Mouse (Mus musculus) adrenal gland, adult 18-20 months (tissue): ENCODE results near the gene Plxna1. TPM values are rescaled to one million over a fixed set of nuclear protein-coding genes. Genes with fewer than 3 reads are reported as not detected.
A peak's percentile ranks its signal among the peaks of the same experiment; 100 is the strongest.

Experiments
- DNase-seq, 2 experiments: peaks; one replicate each; pipeline ENCODE4 v3.0.0; 2021 to 2022; ENCODE audit warnings: low spot score in 2 of 2
- long read RNA-seq, 2 experiments: library from polyadenylated mRNA; stranded (forward); transcript quantifications; one replicate each; pipeline ENCODE4 v2.0.0; 2021
- total RNA-seq, 2 experiments: library from RNA; stranded (reverse); gene quantifications; 1 replicate in 1 of 2; 2 replicates in 1 of 2; pipeline ENCODE4 v1.2.3; 2021

Gene Plxna1
- total RNA-seq, result 10 to 100 TPM; 41.0 to 84.6 TPM
- long read RNA-seq, experiment 1, partial matches to known transcripts, result 4 of 6 reads
- long read RNA-seq, experiment 1, other reads (novel, unspliced or antisense), result 2 of 6 reads
- long read RNA-seq, experiment 2, partial matches to known transcripts, result 3 of 24 reads
- long read RNA-seq, experiment 2, other reads (novel, unspliced or antisense), result 21 of 24 reads

DNA sequence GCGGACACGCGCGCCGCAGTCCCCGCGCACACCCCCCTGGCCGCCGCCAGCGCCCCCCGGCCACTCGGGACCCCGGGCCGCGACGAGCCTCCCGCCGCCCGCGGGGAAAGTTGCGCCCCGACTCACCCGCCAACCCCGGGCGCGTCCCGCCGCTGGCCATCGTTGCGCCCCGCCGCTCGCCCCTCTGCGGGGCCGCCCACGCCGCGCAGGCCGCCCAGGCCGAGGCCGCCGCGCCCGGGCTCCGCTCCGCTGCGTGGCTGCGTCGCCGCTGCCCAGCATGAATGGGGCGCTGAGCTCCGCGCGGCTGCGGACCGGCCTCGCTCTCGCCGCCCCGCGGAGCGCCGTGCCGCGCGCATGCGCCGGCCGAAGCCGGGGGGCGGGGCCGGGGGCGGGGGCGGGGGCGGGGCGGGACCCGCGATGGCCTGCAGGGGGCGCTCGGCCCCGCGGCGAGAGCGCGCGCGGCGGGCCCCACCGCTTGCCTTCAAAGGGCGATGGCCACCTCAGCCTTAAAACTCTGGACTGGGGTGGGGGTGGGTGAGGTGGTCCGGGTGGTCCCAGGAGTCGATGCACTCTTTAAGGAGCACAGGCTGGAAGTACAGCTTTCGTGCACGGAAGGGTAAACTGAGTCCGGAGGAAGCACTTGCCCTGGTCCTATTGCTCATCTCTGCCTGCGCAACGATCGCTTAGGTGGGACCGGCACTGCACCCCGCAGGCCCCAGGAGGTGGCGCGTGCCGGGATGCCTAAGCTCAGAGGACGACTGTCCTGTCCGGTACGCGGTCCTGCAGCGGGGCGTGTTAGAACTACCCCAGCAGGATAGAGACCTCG, at the start of gene Plxna1:
Gene Plxna1 (minus strand): TSS at position 340 of the 826 bp plus-strand sequence.
- peak; percentile 65 to 76 for DNase-seq

DNA sequence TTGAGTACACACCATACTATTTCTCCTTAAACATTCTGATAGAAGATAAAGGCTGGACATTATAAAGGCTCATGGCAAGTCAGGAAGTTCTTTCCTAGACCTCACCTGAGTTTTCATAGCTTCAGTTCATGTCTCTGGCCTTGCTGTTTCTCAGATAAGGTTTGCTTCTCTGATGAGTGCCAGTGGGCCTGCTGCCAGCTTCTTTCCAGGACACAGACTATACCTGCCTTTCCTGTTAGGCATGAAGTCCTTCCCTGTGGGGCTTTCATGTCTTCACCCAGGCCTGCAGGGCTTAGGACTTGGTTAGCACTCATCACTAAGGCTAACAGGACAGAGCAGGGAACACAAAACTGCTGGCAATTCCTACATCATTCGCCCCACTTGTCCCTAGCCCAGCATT, 46.6 kb upstream of the Plxna1 start:
- DNase-seq, result no peak

DNA sequence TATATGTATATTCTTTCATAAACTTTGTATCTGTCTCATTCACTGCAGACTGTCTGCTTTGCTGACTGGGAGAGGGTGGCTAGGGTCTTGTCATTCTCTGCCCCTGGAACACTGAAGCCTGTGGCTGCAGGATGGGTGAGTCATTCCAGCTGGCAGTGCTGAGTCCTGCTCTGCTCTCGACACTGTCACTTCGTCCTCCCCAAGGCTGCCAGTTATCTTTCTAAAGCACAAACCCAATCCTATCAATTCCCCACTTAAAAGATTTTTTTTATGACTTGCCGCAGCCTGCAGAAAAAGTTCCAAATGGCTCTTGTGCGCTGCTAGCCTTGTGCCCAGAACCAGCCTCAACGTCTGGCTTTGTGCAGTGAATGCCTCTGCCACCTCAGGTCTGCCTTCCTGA, 45.8 kb upstream of the Plxna1 start:
- DNase-seq, result no peak

DNA sequence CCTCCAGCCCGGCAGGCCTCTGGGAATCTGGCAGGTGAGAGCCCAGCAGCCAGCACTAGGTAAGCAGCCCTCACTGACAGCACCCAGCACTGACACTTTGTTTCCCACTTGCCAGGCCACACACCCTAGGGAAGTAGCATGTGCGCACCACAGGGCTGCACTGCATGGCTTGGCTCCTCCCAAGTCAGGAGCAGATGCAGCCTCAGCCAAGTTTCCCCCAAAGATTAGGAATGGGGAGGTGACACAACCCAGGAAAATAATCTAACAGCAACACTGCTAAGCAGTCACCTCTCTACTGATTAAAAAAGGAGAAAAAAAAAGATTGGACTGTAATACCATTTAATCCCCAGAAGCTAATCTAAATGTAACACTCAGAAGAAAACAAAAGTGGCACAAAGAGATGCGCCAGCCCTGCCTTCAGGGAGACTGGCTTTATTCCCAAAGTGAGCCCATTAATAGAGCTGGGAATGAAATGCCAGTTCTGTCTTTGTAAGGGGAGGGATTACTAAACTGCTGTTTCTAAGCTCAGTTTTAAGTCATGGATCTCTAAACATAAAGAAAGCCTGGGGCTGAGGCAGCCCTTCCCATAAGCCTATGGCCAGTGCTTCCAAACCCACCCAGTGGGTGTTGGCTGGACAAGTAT, 44.9 kb upstream of the Plxna1 start:
- no peak for DNase-seq

DNA sequence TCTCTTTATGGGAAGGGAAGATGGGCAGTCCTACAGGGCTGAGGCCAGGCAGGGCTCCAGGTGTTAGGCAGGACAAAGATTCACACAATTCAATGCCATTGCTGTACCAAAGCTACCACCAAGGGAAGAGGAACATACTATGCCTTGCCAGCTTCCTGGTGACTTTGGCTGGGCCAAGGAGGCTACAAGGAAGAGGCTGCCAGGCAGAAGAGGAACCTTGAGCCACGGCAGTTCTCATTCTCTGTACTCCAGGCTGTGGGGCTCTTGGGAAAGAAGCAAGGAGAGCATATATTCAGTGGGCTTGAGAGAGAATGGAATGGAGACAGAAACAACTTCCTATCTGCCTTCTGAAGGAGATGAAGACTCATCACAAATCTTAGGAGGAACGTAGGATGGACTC, 42.5 kb upstream of the Plxna1 start:
- no peak for DNase-seq

DNA sequence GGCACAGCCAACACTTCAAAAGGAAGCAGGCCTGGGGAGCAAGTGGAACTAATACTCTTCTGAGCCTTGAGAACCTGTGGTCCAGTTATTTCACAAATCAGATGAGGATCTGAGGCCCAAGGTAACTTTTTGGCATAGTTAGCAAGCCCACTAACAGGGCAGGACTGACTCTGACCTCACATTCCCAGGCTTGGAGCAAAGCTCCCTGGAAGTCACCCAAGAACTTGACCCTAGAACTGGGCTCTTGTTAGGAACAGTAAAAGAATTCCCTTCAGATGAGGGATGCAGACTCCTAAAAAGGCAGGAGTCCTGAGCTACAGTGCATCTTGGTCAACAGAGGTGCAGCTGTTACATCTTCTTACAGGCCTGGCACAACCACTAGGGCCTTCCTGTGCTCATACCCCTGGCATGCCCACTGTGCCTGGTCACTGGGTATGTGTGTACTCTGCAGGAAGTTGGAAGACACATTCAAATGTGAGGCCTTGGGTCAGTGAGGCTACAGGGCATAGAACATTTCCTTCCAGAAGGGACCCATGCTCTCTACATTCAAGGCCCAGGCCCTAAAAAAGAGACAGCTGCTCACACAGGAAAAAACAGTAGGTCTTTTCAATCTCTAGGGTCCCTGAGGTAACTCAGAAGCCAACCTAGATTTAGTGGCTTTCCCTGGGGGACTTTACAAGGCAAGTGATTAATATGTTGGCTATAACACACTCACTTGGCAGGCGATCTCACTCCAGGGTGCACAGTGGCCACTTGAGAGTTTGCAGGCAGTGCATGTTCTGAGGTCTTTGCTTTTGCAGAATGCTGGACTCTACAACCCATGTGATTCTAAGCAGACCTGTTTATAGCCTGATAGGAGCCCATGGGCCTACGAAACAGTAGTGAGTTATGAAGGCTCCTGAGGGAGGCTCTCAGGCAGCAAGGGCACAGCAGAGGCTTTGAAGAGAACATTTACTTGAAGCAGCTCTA, 41.1 kb upstream of the Plxna1 start:
- DNase-seq, result no peak

DNA sequence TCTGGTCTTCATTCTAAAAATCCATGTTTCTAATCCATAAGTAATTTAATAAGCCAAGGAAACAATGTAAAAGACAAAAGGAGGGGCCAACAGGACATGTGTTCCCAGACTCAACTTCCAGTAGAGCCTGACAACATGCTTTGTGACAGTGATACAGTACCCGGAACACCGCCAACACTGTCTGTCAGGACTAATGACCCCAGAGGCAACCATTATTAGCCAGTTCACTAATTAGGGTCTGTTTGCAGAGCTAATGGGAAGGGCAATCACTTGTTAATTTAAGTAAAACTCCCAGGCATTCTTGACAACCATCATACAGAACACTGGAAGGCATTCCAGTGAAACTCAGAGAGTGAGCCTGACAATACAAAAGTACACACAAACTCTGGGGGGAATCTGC, 40.0 kb upstream of the Plxna1 start:
- DNase-seq, result no peak

DNA sequence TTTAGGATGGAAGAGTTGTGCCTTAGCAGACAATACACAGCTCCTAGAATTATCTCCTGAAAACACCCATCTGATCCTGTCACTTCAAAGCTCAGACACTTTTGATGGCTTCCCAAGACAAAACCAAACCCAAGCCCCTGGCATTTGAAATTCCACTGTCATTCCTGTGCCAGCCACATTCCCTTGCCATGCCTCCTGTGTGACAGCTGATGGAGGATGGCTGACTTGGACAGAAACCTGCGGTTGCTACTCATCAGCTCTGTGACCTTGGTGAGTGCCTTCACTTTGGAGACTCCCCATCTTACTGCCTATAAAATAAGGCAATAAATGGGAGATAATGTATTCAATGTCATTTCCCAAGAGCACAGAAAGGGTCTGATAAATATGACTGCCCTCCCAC, 37.1 kb upstream of the Plxna1 start:
- no peak for DNase-seq

DNA sequence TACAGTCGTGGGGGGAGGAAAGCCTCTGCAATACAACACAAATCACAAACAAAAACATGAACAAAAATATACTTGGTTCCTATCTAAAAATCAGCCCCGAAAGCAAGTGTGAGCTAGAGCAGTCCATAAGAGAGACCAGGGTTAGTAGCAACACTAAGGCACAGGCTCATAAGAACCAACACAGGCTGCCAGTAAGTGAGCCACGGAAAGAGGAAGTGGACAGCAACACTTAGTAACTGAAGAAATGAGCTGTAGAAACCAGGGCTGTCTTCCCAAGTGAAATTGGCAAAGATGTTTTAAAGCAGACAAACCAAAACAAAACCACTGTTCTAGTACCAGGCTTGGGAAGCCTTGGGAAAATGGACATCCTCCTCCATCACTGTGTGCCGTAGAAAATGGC, 35.5 kb upstream of the Plxna1 start:
- DNase-seq, result no peak

DNA sequence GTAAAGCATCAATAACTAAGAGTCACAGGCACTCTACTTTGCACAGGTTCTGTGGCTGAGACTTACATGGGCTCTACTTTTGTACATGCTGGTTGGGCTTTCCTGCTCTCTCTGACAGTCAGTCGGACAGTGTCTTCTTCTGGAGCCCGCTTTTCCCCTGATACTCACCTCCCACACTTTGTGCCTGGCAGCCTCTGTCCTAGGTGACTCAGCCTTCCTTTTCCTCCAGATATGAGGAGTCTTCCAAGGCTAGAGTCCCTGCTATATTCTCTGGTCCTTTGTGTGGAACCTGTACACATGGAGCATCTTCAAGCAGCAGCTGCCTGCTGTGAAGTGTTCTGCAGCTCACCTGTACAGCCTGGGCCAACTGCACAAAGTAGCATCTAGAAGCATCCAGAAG, 31.4 kb upstream of the Plxna1 start:
- no peak for DNase-seq

DNA sequence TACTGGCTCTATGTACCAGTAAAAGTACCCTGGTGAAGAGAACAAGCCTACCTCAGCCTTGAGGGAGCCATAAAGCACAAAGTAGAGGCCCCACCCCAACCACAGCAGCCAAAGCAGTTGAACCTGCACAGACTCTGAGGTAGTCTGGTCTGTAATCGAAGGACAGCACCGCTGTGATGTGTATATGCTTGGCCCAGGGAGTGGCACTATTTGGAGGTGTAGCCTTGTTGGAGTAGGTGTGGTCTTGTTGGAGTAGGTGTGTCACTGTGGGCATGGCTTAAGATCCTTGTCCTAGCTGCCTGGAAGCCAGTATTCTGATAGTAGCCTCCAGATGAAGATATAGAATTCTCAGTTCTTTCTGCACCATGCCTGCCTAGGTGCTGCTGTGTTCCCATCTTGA, 29.8 kb upstream of the Plxna1 start:
- DNase-seq, result no peak

DNA sequence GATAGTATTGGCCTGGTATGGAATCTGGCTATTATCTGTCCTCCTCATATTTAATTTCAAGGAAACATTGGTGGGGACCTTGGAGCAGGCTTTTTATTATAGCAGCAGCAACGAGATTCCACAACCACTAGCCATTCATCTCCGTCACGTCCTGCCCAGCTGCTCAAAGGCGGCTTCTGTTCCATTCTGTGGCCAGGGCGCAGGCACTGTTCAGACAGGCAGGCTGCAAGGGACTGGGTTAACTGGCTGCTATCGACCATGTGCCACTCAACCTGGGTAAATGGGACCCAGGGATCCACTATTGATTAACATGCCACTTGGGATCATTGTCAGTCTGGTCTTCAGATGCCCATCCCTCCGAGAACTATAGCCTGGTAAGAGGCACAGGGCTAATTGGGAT, 27.4 kb upstream of the Plxna1 start:
- no peak for DNase-seq

DNA sequence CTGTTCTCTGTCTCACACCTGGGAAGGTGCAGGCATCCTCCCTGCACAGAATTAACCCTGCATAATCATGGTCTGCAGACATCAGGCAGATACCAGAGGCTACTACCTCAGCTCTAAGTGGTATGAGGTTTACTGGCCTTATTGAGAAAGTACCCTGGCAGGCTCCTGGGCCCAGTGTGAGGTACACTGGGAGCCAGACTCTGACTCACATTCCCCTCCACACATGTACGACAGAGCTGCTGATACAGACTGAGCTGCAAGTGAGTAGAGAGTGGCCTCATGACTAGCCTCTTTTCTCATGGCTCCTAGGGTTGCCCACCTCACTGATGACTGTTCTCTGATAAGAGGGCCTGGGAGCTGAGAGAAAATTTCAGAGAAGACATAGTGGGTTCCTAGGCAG, 24.5 kb upstream of the Plxna1 start:
- DNase-seq, result no peak

DNA sequence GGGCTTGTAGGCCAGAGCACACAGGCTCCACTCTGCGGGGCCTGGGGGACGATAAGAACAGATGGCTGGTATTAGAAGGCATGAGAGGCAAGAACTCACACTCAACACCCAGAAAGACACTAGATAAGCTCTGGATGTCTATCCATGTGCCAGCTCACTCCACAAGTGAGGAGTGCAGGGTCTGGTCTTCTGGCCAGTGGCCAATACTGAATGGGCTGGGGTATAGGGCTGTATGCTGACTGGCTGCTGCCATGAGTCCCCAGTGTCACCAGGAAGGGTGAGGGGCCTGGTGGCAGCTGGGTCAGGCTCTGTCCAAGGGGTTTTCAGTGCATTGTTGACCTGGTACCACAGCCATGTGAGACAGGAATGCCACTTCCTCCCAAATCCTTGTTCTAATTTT, 22.3 kb upstream of the Plxna1 start:
- DNase-seq, result no peak

DNA sequence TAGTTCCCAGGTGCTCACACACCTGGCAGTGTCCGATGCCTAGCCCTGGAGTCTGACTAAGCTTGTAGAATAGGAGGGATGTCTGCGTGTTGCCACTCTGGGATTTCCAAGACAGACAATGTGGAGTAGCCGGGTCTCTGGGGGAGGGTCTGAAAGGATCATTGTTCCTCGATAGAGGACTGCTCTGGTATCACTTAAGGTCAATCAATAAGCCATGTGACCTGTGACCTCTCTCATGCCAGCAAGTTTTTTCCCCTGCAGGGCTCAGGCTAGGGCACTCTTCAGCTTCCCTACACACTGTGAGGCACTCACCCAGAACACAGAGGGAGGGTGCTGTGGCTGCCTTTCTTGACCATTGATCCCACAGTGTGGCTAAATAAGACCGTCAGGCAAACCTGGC, 19.4 kb upstream of the Plxna1 start:
- no peak for DNase-seq

DNA sequence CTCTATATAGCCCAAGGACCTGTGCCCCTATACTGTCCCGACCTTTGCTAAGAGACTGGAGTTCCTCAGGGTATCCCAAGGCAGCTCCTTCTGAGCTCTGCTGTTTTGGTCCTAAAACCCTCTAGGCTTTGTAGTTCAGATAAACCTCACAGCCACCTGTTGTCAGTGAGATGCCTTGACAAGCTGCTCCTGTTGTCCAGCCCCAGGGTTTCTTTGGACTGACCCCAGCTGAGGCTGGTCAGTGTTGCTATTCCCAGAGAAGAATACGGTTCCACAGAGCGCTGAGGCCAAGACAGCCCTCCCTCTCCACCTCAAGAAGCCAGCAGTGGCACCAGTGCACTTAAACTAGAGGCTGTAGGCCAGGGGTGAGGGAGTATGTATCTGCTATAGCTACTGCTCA, 18.8 kb upstream of the Plxna1 start:
- no peak for DNase-seq

DNA sequence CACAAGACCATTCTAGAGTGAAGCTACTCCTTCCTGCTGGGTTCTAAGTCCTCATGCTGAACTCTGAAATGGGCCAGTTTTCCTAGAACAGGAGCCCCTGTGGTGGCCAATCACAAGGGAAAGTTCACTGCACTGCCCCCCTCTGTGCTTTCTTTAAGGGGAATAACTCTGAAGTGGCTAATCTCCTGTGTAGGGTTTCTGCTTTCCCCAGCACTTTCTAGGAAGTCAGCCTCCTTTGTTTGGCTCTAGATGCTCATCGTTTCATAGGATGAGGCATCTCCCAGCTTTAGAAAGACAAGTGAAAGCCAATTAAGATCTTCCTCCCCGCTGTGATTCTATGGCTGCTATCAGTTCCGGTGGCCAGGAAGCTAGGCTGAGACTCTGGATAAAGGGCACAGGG, 18.3 kb upstream of the Plxna1 start:
- DNase-seq, result no peak

DNA sequence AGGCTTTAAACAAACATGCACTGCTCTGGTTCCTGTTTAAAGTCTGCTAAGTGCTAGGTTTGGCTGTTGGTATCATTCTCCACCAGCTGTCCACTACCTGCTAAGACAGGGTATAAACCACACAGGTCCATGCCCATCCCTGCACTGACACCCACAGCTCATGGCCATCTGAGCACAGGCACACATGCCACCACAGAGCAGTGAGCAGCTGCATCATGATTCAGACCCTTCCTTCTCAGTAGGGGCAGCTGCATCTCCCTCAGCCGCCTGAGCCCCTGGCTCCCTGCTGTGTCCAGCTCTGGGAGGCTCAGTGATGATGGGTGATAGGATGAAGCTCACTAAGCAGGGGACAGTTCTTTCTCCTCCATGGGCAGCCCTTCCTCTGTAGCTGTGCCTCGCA, 15.8 kb upstream of the Plxna1 start:
- no peak for DNase-seq

DNA sequence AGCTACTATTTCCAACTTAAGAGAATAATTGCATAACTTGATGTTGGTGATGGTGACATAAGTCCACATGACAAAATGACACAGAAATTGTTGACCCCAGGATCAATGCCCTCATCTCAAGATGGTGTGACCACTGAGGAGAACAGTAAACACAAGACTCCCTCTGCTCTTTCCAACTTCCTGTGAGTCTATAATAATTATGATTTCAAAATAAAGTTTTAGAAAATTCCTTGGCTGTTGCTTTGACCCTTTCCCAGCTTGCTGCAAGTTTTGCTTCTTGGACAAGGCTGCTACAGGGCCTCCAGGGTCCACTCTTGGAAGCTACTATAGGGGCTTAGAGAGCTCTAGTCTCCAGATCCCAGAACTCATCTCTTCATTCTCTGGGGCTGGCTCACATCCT, 6.4 kb upstream of the Plxna1 start:
- no peak for DNase-seq

DNA sequence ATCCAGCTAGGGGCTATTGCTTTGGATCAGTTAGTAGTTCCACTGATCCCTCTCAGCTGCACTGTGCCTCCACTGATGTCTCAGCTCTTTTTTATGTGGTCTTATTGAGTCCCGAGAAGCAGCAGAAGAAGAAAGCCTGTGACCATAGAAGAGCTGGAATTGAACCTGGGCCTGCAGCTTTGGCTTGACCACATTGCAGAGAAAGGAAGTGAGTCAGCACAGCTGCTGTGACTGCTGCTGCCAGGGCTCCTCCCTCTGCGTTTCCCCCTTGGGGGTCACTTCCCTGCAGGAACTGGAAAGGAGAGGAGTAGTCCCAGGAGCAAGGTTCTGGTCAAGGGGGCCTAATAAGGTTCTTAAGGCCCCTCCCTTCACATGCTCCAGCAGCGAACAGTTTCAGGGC, 1.9 kb upstream of the Plxna1 start:
- no peak for DNase-seq

DNA sequence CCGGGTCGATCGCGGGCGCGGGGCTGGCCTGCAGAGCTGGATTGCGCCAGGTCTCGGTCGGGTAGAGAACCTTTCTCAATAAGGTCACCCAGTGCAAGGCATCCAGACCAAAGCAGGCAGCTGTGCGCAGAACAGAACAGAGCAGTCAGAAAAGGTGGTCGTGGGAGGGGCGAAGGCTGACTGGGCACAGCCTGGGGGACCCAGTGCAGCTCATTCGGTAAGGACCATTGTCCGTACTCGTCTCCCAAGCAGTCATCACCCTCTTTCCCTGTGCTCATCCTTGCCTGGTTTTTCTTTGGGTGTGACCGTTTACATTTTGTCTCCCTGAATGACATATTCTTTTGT, 659 bp upstream of the Plxna1 start:
- no peak for DNase-seq
